Mouse (Mus musculus) right cerebral cortex, adult 18-20 months (tissue): ENCODE measurements at regions not wholly inside any gene's neighbourhood (a gene's known extent, or its start where the extent isn't known, plus 50 kb on each side); places are given as distances from the start of the nearest gene placed in this dataset.

ENCODE experiments used
- DNase-seq: peaks from one replicate; pipeline ENCODE4 v3.0.0; 2022; ENCODE audit warnings: mixed read lengths

DNA sequence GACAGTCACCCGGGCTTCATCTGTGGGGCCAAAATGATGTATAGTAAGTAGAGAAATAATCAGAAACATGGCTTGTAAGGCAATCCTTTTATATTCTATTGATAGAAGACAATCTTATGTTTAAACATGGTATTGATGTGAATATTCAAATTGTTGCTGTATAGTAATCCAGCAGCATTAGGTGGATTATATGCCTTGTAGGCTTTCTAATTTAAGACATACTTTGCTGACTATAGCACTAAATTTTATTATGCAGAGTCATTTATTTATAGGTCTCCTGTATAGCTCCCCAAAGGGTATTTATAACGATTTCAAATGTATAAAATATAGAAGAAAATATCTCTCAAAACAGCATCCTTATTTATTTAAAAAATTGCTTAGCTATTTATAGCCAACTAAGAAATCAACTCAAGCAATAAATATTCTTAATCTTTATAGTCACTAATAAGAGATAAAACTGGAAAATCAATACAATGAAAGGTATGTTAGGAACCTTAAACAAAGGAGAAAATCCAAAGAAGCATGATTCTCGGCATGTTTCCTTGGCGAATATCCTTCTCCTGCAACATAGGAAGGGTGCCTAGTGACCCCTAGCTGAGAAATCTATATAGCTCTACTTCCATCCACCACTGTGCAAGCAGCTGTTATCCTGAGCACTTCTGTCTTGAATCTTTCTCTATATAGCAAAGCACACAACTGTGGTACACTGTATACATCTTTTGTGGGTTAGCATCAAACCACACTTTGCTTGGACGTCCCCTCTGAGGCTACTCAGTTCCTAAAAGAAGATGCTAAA, 188.8 kb upstream of the Gm49339 start:
- DNase-seq = no peak

DNA sequence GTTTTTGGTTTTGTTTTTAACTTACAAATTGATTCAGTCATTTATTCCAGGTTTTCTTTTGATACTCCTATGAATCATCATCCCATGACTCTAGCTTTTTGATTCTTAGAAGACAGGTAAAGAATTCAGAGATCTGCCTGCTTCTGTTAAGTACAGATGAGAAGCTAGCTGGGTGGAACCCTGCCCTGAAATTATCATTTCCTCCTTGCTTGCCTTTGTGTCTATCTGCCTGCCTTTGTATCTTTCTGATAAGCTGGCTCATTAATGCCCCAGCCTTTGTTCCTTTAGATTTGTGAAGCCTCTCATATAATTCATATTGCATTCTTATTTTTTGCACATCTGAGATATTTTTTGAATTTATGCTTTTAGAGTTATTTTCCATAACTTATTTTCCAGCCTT, 167.6 kb upstream of the Gm49339 start:
- DNase-seq = no peak

GRCm38 (mm10) chr10:51320207-51320606, 160.2 kb upstream of the Gm49339 start:
- no peak for DNase-seq

DNA sequence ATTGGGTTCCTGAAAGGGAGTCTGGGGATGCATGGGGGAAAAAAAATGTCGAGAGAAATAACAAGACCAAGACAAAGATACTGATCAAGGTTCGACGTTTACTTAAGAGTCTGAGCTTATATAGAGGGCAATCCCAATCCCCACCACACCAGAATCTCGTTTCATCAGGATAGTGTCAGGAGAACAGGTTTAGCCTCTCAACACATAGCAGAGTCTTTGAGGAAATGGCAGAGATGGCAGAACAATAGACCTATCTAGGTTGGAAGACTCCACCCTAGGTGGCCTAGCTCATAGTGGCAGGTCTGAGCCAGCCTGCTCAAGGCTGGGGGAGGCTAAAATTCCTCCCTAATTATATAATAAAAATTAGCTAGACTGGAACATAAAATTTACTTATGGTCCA, 151.6 kb upstream of the Gm49339 start:
- DNase-seq = no peak

GRCm38 (mm10) chr10:51329386-51329785, 151.0 kb upstream of the Gm49339 start:
- no peak for DNase-seq
